19 mouse cellular contexts compared by ENCODE assay signal in the genomic region with DNA sequence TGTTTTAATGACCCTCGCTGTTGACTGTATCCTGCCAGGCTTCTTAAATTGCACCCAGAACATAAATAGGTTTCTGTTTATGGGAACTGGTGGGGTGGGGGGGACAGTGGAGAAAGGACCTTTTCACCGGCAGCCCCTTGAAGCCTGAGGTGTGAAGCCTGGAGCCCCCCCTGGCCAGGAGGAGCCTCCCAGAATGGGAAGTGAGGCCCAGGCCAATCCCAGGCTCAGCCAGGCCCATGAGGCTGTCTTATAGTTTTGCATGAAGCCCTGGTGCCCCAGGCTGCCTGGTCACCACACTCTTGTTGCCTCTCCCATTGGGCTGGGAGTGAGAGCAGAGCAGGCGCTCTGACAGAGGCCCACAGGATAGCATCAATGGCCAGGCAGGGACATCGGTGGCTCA. TPM values are rescaled to one million over a fixed set of nuclear protein-coding genes. Genes with fewer than 3 reads are reported as not detected.
"Had no signal": no experiment of that assay in that cellular context is flagged by ENCODE, and none has a peak within 500 bp of the region (broad histone marks: within the 10 kb centered on the region; RNA-seq: fewer than 3 reads in every experiment).

No protein-coding gene starts in this region.

- H3K27ac ChIP-seq: liver, embryonic 13.5 days; macrophage; stomach, postnatal 0 days had no signal

- H3K36me3 ChIP-seq: liver, embryonic 13.5 days had no signal

- ATAC-seq: lung, postnatal 0 days had no signal

- DNase-seq: kidney, adult 18-20 months; kidney, adult 9 months; kidney, postnatal 14 days; layer of hippocampus, adult 9-11 months; liver, embryonic 13.5 days; lung, embryonic 14.5 days; midbrain, embryonic 14.5 days; right cerebral cortex, adult 18-20 months; right cerebral cortex, postnatal 14 days; right cerebral cortex, postnatal 4 days; thymus, adult 2 months; thymus, postnatal 14 days; thymus, postnatal 4 days had no signal

- H3K9me3 ChIP-seq: liver, embryonic 13.5 days had no signal

- H3K4me2 ChIP-seq: liver, embryonic 13.5 days; lung, embryonic 14.5 days had no signal

- H3K4me3 ChIP-seq: layer of hippocampus, adult 2 months; liver, embryonic 13.5 days had no signal

- H3K9ac ChIP-seq: liver, embryonic 13.5 days; lung, embryonic 14.5 days had no signal

RNA-seq across cellular contexts. Expression of a gene that starts 5.1 kb away (rescaled TPM):
- total RNA-seq: liver, adult 2 months; megakaryocyte, adult 5-6 weeks had no signal
- polyA plus RNA-seq: macrophage had no signal
